Mouse (Mus musculus): ENCODE data around the gene Dpp6.

The Dpp6 gene

GRCm38 (mm10) chr5:27203131-27203530 lies 386.1 kb downstream of the Dpp6 start:
- peak; percentile 36 to 39 for DNase-seq

GRCm38 (mm10) chr5:27204721-27205120 lies 387.7 kb downstream of the Dpp6 start:
- DNase-seq: no peak

DNA sequence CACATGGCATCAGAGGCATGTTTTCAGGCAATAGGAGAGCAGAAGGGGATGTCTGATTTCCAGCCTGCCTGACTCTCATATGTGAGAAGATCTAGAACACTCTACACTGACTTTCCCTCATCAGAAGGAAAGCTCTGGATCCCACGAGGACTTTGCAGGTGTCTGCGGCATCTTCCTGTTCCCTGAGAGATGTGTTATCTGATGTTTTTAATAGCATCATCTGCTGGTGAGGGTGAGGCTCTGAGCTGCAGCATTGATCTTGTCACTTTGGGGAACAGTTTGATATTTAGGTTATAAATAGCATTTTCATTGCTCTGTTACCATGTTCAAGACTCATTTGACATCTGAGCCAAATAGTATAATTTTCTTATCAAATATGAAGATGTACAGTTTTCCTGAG lies 388.8 kb downstream of the Dpp6 start:
- DNase-seq: no peak

DNA sequence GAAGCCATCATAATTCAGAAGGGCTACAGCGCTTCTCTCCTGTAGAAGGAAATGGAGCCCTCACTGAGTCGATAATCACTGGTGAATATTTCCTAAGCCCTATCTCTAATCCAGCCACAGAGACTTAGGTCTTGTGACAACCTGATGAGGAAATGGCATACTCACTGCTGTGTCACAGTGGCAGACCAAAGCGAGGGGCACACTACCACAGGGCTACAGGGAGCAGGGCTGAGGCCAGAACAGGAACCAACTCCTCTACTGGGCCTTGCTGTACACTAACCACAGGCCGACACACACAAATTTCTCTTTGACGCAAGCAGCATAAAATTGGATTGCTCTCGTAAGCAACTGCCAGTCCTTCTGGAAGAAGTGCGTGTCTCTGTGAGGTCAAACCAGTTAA lies 389.2 kb downstream of the Dpp6 start:
- DNase-seq: no peak

DNA sequence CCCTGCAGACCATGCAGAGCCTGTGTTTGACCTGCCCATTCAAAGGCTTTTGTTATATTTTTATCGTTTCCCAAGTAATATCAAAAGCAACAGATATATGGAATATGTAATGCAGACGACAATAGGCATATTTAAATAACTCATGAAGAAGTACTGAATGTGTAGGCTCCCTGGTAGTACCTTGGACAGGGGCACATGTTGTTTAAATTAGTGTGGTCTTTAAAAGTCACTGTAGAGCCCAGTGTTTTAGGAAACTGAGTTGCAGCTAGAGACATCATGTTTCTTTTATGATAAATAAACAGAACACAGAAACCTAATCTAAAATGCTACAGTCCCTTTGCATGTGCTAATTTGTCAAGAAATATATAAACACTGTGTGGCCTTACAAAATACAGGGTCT lies 403.1 kb downstream of the Dpp6 start:
- no peak for DNase-seq

- DNase-seq: no peak
These were observed 425.1 kb downstream of the Dpp6 start for GRCm38 (mm10) chr5:27242078-27242477.

DNA sequence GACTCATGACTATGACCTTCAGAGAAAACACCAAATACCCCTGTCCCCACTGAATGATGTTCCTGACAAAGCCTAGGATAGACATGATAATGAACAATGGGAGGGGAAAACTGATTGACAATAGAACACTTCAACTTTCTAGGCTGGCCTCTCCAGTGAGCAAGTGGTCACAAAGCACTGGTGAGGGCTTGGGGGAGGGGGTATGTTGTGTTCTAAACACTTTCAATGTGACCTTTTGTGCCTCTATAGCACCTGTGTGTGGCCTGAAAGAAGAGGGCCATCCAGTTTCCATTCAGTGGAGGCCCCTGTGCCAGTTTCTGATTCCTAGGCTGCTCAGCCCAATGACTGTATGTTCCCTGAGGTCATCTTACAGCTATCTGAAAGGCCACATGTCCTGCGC lies 426.2 kb downstream of the Dpp6 start:
- DNase-seq: no peak

GRCm38 (mm10) chr5:27247793-27248192 lies 430.8 kb downstream of the Dpp6 start:
- DNase-seq: no peak

DNA sequence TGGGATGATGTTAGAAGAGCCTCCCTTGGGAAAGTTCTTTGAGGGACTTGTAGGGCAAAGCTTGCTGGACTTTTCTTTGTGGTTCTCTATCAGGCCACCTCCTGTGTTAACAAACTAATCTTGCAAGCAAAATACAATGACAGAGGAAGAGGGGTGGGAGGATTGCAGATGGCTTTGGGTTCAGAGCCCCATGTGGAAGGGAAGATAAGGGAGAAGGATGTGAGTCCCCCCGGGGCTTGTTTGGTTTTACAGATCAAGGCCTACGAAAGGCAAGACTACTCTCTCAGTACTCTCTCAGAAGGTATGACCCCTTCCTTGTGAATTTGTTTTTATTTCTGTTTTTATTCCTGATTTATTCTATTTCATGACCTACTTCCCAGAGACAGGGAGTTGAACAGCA lies 431.7 kb downstream of the Dpp6 start:
- no peak for DNase-seq

DNA sequence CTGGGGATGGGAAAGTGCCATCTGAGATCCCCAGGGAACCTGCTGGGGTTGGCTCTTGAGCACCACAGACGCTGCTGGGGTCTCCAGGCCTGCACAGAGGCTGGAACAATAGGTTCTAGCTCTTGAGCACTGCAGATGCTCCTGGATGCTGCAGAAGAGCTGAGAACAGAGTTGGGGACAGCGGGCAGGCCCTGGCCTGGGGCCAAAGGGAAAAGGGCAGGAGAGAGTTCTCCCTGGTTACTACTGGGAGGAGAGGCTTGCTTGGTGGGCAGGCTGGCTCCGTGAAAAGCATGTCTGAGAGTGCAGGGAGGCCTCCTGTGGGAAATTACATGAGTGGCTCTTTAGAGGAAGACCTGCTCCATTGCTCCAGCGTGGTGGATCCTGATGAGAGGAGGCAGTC lies 432.9 kb downstream of the Dpp6 start:
- peak in 1 of 2 experiments; percentile 43 for DNase-seq

GRCm38 (mm10) chr5:27250906-27251305 lies 433.9 kb downstream of the Dpp6 start:
- no peak for DNase-seq

DNA sequence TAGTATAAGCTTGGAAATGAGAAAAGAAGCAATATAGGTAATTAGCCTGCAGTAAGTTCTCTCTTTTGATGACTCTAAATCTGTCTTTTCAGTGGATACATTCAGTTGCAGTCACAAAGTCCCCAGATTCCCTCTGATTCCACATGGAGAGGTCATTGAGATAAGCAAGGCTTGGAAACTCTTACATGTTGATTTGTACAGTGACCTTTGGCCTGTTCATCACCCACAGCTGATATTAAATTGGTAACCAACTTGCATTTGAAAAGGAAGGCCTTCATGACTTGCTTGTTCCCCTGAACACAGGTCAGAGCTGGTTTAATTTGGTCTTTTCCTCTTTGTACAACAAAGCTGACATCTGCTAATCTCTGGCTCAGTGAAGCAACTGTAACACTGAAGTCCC lies 434.4 kb downstream of the Dpp6 start:
- DNase-seq: no peak

DNA sequence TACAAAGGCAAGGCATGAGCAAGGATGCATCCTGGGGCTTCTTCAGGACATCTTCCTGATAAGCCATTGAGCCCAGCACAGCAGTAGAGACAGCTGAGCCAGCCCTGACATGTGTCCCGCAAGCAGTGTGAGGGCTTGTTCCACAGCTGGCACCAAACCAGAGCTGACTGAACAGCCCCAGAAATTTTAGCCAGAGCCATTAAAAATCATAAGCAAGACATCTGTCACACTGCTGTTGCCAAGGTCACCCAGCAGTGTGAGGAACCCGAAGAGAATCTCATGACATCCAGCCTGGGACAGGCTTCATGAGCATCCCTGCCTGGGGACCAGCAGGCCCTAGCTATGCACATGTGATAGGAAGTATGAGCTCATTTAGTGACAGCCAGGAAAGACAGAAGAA lies 438.2 kb downstream of the Dpp6 start:
- DNase-seq: peak; percentile 78 to 86

DNA sequence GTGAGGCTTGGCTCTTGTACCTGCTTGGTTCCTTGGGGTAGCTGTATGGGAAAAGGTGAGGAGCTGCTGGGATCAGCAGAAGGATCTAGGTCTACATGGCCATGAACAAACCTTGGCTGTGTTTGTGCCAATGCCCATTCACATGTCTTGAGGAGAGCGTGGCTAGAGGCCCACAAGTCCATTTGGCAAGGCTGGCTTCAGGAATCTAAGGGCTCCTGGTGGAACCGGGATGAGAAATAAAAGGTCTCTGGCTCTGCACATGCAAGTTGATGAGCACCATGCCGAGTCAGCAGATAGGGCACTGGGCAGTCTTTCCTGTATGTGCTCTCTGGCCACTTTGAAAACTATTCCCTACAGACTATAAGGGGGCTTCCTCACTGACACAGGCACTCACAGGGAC lies 441.6 kb downstream of the Dpp6 start:
- DNase-seq: peak; percentile 33 to 55

GRCm38 (mm10) chr5:27261746-27262727 lies 445.0 kb downstream of the Dpp6 start:
- DNase-seq: peak; percentile 87 to 92

GRCm38 (mm10) chr5:27262751-27263150 lies 445.7 kb downstream of the Dpp6 start:
- peak; percentile 40 to 49 for DNase-seq

GRCm38 (mm10) chr5:27265281-27265680 lies 448.3 kb downstream of the Dpp6 start:
- DNase-seq: peak; percentile 51 to 55

- peak; percentile 72 to 81 for DNase-seq
These were observed 454.3 kb downstream of the Dpp6 start for GRCm38 (mm10) chr5:27271336-27271735.

DNA sequence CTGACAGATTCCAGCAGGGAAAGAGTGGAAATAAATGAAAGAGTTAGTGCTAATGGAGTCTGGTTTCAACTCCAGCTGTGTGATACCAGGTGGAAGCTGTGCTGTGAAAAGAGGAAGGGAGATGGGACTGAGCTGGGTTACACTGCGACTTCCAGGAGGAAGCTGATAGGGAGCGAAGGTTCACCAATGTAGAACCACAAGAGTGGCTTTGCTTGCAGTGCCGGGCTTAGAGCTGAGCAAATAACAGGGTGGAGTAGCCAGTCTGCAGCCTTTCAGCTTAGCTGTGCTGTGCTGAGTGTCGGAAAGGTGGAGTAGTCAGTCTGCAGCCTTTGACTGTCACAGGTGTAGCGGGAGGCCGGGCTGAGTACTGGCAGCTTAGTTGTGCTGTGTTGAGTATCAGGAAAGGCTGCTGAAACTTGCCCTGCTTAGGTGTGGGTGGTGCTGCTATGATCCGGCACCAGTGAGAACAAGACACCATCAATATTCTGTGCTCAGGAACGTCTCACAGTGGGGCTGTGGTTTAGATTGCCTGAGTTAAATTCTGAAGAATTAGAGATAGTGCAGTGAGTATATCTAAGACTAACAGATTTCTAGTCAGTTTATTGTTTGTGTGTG lies 457.9 kb downstream of the Dpp6 start:
- DNase-seq: no peak

DNA sequence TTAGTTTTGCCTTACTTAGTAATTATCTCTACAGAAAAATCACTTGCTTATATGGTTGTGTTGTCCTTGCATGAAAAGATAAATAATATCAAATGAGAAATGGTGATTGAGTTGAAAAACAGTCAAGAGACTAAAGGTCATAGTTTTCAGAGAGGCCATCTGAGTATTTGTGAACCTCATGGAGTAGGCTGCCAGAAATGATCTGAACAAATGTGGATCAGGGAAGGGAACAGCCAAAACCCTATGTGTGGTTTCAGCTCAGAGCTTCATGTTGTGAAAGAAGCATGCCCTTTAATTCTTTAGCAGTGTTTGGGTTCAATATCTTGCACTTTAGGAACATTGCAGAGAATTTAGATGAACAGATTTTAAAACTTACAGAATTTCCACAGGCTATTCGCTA lies 458.9 kb downstream of the Dpp6 start:
- no peak for DNase-seq

- DNase-seq: no peak
These were observed 461.2 kb downstream of the Dpp6 start for GRCm38 (mm10) chr5:27278120-27278645.

- DNase-seq: no peak
These were observed 469.9 kb downstream of the Dpp6 start for GRCm38 (mm10) chr5:27286876-27287275.

- no peak for DNase-seq
These were observed 474.4 kb downstream of the Dpp6 start for GRCm38 (mm10) chr5:27291378-27291777.

- peak; percentile 65 to 83 for DNase-seq
These were observed 475.2 kb downstream of the Dpp6 start for GRCm38 (mm10) chr5:27292236-27292635.
